Comparison of ENCODE assay signal across 17 mouse cellular contexts in genomic region chr10:15218883-15219282, GRCm38 (mm10).
"Had no signal": no experiment of that assay in that cellular context is flagged by ENCODE, and none has a peak within 500 bp of the region (broad histone marks: within the 10 kb centered on the region; RNA-seq: fewer than 3 reads in every experiment).

No protein-coding gene starts in this region.

- H3K36me3 ChIP-seq: lung, embryonic 15.5 days; midbrain, embryonic 13.5 days; midbrain, embryonic 15.5 days; neural tube, embryonic 12.5 days; stomach, embryonic 15.5 days had no signal

- DNase-seq: liver, postnatal 0 days; lung, adult 2 months; lung, postnatal 14 days; lung, postnatal 36 days; right cerebral cortex, postnatal 14 days; thymus, adult 18-20 months; thymus, postnatal 14 days; thymus, postnatal 36 days had no signal

- H3K4me1 ChIP-seq: lung, embryonic 15.5 days; megakaryocyte, embryonic 14.5 days; midbrain, embryonic 13.5 days; midbrain, embryonic 15.5 days; neural tube, embryonic 12.5 days; stomach, embryonic 15.5 days had no signal

- H3K27ac ChIP-seq: lung, embryonic 15.5 days; macrophage; midbrain, embryonic 13.5 days; midbrain, embryonic 15.5 days; neural tube, embryonic 12.5 days; stomach, embryonic 15.5 days had no signal

- H3K27me3 ChIP-seq: lung, embryonic 15.5 days; megakaryocyte, embryonic 14.5 days; midbrain, embryonic 13.5 days; midbrain, embryonic 15.5 days; neural tube, embryonic 12.5 days; stomach, embryonic 15.5 days had no signal

- H3K9me3 ChIP-seq: lung, embryonic 15.5 days; megakaryocyte, embryonic 14.5 days; midbrain, embryonic 13.5 days; midbrain, embryonic 15.5 days; neural tube, embryonic 12.5 days; stomach, embryonic 15.5 days had no signal

- H3K9ac ChIP-seq: liver, postnatal 0 days; lung, embryonic 15.5 days; midbrain, embryonic 13.5 days; midbrain, embryonic 15.5 days; neural tube, embryonic 12.5 days; stomach, embryonic 15.5 days had no signal

- ATAC-seq: liver, postnatal 0 days; lung, postnatal 0 days; midbrain, embryonic 13.5 days; midbrain, embryonic 15.5 days had no signal

- H3K4me2 ChIP-seq: lung, embryonic 15.5 days; midbrain, embryonic 11.5 days; midbrain, embryonic 13.5 days; midbrain, embryonic 15.5 days; neural tube, embryonic 12.5 days; stomach, embryonic 15.5 days had no signal

- H3K4me3 ChIP-seq: lung, embryonic 15.5 days; megakaryocyte, embryonic 14.5 days; midbrain, embryonic 13.5 days; midbrain, embryonic 15.5 days; neural tube, embryonic 12.5 days; stomach, embryonic 15.5 days had no signal
